Mouse (Mus musculus) layer of hippocampus, adult 8-10 months (tissue): ENCODE measurements around the gene Mbnl2. TPM values are rescaled to one million over a fixed set of nuclear protein-coding genes. Genes with fewer than 3 reads are reported as not detected.
"Not testable (repeated sequence)": the region's sequence is repeated elsewhere in the genome, so short reads cannot be mapped to it uniquely, and the experiment has no call there.

Experiments
- DNase-seq, 2 experiments: peaks; one replicate each; pipeline ENCODE4 v3.0.0; 2022; ENCODE audit warnings: low spot score in 2 of 2
- total RNA-seq, 4 experiments: library from RNA; stranded (reverse); gene quantifications; 2 replicates each; pipeline ENCODE4 v1.2.4; 2022

Gene Mbnl2
- total RNA-seq, 4 experiments from 2014 or later, result 203 to 270 (median 247) TPM

GRCm38 (mm10) chr14:120355040-120355741, 79.7 kb downstream of the Mbnl2 start:
- peak in 1 of 2 experiments; percentile 60 for DNase-seq

GRCm38 (mm10) chr14:120355742-120356440, 80.4 kb downstream of the Mbnl2 start:
- no peak for DNase-seq

GRCm38 (mm10) chr14:120357321-120358070, 82.0 kb downstream of the Mbnl2 start:
- DNase-seq, result no peak

GRCm38 (mm10) chr14:120359608-120360007, 84.1 kb downstream of the Mbnl2 start:
- not testable (repeated sequence) for DNase-seq

- DNase-seq, result no peak
Measured at GRCm38 (mm10) chr14:120361121-120361520, 85.7 kb downstream of the Mbnl2 start.

- no peak for DNase-seq
Measured at GRCm38 (mm10) chr14:120362409-120362992, 87.0 kb downstream of the Mbnl2 start.

GRCm38 (mm10) chr14:120363090-120363818, 87.8 kb downstream of the Mbnl2 start:
- no peak for DNase-seq

- no peak for DNase-seq
Measured at GRCm38 (mm10) chr14:120365088-120365487, 89.6 kb downstream of the Mbnl2 start.

GRCm38 (mm10) chr14:120366962-120367361, 91.5 kb downstream of the Mbnl2 start:
- DNase-seq, result no peak

GRCm38 (mm10) chr14:120367589-120367988, 92.1 kb downstream of the Mbnl2 start:
- no peak for DNase-seq

- DNase-seq, result no peak
Measured at GRCm38 (mm10) chr14:120368456-120368855, 93.0 kb downstream of the Mbnl2 start.

GRCm38 (mm10) chr14:120368914-120369391, 93.5 kb downstream of the Mbnl2 start:
- DNase-seq, result no peak

- no peak for DNase-seq
Measured at GRCm38 (mm10) chr14:120370044-120370443, 94.6 kb downstream of the Mbnl2 start.

GRCm38 (mm10) chr14:120370631-120371030, 95.2 kb downstream of the Mbnl2 start:
- DNase-seq, result no peak

- DNase-seq, result no peak
Measured at GRCm38 (mm10) chr14:120371174-120371573, 95.7 kb downstream of the Mbnl2 start.

GRCm38 (mm10) chr14:120373026-120374024, 97.9 kb downstream of the Mbnl2 start:
- no peak for DNase-seq

- peak; percentile 49 to 59 for DNase-seq
Measured at GRCm38 (mm10) chr14:120374786-120375185, 99.3 kb downstream of the Mbnl2 start.

GRCm38 (mm10) chr14:120377192-120377591, 101.7 kb downstream of the Mbnl2 start:
- DNase-seq, result no peak

- no peak for DNase-seq
Measured at GRCm38 (mm10) chr14:120378002-120378401, 102.5 kb downstream of the Mbnl2 start.

- DNase-seq, result no peak
Measured at GRCm38 (mm10) chr14:120379716-120380115, 104.2 kb downstream of the Mbnl2 start.
